Mouse (Mus musculus) urinary bladder, postnatal 14 days (tissue): ENCODE results near the gene Tbc1d10a.

Experiments used
- DNase-seq: peaks from one replicate; pipeline ENCODE4 v3.0.0; 2021; ENCODE audit warnings: low spot score

The Tbc1d10a gene

DNA sequence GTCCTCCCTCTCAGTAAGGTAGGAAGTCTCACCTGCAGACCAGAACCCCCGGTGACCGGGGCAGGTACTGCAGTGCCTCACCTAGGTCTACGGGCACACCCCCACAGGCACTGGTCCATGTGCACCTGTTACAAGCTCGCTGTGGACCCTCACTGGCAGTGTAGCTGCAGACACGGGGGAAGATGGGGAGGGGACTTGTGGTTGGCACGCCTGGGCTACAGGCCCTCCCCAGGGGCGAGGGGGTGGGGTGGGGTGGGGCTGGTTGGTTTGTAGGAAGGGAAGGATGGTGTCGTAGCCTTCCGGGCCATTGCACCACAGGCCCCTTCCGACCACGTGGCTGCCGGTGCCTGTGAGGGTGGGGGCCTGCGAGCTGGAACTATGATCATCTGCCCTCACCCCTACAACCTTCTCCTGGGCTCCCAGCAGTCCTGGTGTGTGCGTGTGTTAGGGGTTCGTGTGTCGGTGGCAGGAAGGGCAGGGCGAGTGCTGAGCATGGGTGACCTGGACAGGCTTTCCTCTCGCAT lies 50.9 kb downstream of the Tbc1d10a start:
- no peak for DNase-seq

DNA sequence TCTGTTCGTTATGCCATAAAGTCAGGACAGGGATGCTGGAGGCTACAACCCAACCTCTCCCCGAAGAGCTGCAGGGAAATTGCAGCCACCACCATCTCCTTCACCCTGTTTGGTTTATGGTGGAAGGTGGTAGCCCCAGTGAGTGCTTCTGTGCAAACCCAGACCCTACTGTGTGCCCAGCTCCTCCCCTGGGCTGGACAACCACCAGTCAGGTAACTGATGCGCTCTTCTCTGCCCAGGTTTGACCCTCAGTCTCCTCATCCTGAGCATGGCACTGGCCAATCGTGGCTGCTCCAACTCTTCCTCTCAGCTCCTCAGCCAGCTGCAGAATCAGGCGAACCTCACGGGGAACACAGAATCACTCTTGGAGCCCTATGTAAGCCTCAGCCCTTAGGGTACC lies 51.6 kb downstream of the Tbc1d10a start:
- no peak for DNase-seq

DNA sequence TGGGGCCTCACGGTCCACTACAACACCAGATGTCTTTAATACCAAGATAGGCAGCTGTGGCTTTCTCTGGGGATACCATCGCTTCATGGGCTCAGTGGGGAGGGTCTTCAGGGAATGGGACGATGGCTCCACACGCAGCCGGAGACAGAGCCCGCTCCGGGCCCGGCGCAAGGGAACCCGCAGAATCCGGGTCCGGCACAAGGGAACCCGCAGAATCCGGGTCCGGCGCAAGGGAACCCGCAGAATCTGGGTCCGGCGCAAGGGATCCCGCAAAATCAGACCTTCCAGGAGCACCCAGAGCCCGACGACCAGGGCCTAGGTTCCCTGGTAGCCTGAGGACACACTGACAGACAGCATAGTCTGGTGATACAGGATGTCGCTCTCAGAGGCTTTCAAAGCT lies 53.1 kb downstream of the Tbc1d10a start:
- no peak for DNase-seq

DNA sequence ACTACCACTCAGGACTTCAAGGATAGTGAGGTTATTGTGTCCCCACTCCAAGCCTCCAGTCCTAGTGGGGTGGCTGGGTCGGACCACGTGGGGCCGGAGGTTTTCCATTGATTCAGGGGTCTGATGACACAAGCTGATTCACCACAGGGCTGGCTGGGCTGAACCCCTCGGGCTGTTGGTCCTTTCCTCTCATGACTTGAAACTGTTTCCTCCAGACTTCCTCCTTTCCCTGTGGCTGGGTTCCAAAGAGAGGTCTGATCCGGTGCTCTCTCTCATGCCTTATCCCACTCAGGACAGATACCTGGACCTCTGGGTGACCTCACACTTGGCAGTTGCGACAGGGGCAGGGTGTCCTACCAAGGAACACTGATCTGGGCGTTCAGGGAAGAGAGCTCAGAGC lies 53.6 kb downstream of the Tbc1d10a start:
- no peak for DNase-seq

DNA sequence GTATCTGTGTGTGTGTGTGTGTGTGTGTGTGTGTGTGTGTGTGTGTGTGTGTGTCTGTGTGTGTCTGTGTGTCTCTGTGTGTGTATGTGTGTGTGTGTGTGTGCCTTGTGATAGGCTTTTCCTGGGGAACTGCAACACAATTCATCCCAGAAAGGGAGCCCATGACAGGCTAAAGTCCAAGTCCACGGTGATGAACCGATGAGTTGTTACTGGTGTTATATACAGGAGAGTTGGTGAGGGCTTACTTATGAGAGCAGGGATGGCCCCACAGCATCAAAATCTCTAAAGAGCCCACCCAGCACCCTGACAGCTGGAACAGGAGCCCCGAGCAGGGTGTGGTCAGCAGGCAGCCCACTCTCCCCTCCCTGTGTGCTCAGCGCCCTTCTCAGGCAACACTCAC lies 54.6 kb downstream of the Tbc1d10a start:
- no peak for DNase-seq

DNA sequence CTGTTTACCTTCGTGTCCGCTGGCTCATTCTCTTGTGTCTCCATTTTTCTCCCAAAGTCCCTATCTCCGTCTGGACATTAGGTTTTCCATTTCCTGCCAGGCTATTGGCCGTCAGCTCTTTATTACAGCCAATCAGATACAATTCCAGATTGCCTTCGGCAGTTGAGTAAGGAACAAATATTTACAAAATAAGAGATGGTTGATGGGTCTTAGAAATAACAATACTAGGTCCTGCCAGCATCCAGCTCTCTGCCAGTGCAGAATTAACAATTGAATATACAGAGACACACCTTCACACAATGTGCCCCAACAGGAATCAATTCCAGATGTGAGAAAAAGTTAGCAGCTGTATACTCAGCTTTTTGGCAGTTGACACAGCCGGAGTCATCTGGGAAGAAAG lies 59.5 kb downstream of the Tbc1d10a start:
- DNase-seq: no peak

DNA sequence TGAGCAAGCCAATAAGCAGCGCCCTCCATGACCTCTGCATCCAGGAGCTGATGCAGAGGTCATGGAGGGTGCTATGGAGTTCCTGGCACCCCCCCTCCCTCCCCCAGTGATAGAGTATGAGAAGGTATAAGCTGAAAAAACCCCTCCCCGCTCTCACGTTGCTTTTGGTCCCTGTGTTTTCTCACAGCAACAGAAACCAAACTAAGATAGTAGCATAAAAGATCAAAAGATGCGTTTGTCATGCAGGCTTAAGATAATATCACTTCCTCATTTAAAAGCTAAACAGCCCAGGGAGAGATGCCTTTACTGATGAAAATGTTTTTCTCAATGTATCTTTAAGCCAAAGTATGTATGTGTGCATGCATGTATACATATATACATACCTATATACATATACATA lies 60.0 kb downstream of the Tbc1d10a start:
- DNase-seq: no peak

DNA sequence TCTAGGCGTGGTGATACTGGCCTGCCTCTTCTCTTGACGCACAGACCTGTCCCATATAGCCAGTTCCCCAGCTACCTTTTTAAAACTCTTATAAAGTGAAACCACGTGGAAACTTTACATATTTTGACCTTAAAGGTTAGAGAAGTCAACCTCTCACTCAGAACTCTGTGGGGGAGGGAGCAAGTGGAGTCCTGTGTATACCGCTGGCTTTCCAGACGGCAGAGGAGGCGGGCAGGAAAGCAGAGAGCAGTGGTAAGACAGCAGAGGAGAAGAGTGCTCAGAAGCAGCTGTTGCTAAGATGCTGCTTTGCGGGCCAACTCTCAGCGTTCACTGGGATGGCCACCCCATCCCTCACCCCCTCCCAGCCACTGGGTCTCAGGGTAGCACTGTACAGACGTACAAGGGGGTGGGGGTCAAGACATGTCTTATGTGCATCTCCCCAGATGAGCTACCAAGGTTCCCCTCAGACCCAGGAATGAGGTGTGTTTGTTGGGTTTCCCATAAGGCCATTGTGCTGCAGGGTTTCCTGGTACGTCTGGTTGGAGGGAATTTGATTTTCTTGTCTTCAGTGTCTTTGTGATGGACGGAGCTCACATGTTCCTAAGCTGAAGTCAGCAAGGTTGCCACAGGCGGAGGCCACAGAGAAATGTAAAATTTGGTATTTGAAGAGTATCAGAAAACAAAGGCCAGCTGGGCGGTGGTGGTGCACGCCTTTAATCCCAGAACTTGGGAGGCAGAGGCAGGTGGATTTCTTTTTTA lies 60.8 kb downstream of the Tbc1d10a start:
- DNase-seq: no peak

DNA sequence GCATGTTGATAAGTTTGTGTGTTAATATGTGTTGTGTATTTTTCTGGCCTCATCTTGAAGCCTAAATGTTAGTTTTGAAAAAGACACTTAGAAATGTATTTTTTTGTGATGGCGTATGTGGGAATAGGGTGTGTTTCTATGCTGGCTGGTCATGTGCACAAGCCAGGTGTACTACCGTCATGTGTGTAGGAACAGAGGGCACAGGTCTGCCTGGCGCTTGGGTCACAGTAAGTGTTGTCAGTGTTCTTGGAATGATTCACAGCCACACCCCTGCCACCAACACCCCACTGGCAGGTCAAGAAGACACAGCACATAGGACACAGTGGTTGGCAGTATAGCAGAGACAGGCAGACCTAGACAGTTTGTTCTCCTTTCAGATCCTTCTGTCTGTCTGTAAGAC lies 62.6 kb downstream of the Tbc1d10a start:
- DNase-seq: no peak

DNA sequence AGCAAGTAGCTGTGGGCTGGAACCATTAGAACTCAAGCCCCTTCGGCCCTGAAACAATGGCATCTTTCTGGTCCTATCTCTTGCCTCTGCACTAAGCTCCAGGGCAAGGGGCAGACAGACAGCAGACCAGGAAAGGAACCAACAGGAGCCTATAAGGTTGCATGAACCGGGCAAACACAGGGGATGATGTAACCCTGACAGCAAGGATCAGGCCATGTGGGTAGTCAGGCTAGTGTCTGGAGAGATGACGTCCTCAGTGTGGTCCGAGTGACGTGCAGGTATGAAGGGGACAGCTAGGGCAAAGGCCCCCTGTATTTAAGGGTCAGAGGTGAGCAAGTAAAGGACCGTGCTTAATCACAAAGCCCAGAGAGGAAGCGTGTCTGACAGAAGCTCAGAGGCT lies 63.7 kb downstream of the Tbc1d10a start:
- DNase-seq: no peak

DNA sequence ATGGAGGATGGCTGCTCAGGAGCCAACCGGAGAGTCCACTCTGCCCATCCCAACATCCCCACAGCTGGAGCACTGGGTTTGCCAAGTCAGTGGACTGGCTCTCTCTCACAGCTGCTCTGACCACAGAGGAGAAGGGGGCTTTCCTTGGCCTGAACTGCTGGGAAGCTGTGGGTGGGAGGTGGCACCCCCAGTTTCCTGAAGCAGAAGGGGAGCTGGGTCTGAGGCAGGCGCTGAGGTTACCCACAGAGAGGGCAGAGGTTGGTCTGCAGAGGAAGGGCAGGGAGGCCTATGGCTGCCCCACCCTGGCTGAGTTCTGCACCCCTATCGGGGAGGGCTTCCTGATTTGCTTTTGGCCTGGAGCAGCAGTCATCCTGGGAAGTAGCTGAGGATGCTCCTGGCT lies 64.8 kb downstream of the Tbc1d10a start:
- no peak for DNase-seq

DNA sequence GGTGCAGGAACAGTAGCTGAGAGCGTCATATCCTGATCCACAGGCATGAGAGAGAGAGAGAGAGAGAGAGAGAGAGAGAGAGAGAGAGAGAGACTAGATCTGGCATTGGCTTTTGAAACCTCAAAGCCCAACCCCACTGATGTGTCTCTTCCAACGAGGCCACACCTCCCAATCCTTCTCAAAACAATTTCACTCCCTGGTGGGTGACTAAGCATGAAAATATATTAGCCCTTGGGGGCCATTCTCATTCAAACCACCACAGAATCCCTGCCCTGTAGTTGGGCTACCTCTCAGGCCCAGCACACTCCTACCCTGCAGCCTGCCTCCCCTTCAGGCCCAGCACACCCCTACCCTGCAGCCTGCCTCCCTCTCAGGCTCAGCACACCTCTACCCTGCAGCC lies 66.3 kb downstream of the Tbc1d10a start:
- DNase-seq: no peak

DNA sequence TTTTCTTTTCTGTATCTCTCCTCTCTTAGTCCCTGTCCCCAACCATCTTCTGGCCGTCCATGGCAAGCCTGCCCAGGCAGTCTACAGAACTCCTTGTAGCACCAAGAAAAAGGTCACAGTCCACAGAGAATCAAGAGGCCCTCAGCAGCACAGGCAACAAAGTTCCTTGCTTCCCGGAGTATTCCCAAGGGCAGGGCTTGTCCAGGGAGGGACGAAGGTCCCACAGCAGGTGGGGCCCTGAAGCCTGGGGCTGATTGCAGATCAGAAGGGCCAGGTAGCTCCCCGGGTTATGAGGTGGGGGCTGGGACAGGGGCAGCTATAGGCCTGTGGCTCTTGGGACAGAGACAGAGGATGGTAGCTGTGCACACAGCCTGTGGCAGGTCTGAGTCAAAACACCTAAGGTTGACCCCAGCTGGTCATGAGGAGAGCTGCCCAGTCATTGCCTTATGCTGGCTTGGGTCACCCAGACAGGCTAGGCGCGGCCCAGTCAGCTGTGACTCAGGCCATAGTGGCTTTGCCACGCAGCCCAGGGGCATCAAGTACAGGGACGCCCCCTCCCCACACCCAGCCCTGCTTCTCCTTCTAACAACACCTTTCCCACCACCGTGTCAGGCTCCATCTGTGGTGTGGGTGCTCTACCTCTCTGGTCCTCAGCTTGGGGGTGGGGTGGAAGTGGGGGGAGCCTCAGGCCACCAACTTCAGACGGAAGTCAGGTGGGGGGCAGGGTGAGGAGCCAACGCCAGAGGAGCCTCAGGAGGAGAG lies 70.4 kb downstream of the Tbc1d10a start, which contains the start of gene Lif:
Lif (plus strand) TSS at position 712 of the 762 bp plus-strand sequence.
- DNase-seq: no peak

DNA sequence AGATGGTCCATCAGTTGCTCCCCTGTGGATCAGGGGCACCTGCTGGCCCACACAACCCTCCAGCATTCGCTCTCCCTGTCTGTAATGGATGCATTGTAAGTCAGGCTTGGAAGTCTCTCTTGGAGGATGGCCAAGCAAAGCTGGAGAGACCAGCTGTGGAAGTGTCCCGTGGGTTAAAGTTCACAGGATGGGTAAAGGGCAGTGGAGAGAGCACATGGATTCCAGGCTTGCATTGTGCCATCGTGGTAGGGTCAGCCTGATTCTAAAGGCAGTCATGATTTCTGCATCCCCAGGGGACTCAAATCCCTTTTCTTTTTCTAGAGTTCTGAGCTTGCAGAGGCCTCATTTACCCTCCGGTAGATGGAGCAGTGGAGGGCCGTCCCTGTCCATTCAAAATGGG lies 71.2 kb downstream of the Tbc1d10a start:
- no peak for DNase-seq

DNA sequence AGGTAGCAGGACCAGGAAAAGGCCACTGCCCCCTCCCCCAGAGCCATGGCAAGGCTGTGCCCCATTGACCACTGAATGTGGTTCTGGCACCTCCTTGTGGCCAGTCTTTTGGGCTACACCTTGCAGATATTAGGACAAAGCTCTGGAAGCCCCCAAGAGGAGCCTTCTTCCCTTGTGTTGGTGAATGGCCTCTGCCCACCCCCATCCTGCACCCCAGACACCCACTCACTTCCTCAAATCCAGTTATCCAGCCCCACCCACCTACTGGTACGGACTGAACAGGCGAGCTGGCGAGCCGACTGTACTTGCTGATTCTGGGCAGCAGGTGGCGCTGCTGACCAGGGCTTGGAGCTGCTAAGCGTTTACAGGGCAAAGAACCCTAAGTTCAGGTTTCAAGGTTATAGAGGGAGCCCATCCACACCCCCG lies 72.1 kb downstream of the Tbc1d10a start:
- peak; percentile 82 for DNase-seq

DNA sequence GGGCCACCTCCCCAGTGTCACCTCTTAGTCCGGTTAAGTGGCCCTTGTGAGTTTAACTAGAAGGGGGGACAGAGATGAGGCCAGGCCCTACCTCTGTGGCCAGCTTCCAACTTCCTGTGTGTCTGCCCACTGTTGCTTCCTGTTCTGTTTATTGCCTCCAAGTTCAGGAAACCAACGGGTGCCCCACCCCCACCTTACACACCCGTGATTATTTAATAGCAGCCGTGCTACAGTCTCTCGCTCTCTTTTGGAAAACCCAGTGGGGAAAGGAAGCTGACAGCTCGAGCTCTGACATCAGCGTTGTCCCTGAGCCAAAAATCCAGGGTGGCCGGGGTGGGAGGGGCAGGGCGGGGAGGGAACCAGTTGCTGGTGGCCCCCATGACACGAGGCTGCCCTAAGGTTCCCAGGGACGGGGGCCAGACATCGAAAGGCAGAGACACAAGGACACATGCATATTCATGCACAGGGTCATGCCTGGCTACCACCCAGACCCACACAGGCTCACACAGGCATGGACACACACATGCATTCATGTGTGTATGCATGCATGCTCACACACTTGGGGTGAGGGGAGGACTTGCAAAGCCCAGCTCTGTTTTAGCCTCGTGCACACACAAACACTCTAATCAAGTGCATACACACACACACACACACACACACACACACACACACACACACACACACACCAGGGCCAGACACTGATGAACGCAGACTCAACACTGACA lies 74.0 kb downstream of the Tbc1d10a start:
- DNase-seq: no peak

DNA sequence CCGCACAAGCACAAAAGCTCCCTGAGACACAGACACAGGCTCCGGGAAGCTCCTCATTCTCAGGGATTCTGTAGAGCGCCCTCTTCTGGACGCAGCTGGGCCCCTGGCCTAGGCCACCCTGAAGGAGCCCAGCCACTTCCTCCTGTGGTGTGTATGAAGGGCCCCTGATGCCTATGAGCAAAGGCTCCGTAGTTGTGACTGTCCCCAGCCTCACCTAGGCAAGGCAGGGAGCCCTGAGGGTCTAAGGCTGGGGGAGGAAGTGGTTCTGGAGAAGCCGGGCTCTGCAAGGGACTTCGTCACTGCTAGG lies 74.6 kb downstream of the Tbc1d10a start:
- DNase-seq: peak; percentile 59

DNA sequence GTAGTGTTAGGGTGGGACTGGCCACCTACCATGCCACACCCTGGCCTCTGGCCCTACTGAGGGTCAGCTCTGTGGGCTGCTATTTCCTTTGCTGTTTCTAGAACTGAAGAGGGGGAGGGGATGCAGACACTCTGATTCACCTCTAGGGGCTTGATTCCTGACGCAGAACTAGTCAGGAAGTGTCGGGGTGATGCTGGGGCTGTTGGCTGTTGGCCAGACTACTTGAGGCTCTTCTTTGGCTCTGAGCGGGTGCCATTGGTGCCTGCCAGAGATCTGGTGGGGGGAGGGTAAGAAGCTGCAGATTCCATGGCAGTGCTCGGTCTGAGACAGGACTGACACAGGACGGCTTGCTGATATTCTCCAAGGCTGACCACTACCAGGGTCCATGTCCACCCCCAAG lies 75.4 kb downstream of the Tbc1d10a start:
- no peak for DNase-seq

DNA sequence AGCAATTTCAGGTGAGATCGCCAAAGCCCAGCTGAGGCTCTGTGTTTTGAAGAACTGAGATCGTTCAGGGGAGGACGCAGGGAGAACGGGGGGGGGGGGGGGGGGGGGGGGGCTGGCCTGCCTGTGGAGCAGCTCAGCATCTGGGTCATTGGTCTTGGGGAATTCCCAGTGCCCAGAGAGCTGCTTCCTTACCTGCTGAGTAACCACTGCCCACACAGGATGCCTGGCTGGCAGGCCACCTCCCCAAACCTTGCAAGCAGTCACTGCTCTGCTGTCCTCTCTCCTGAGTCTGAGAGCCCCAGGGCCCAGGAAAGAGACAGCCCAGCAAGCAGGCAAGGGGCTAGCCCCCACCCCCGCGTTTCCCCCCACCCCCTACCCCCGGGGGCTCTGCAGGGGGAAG lies 76.3 kb downstream of the Tbc1d10a start:
- DNase-seq: no peak

DNA sequence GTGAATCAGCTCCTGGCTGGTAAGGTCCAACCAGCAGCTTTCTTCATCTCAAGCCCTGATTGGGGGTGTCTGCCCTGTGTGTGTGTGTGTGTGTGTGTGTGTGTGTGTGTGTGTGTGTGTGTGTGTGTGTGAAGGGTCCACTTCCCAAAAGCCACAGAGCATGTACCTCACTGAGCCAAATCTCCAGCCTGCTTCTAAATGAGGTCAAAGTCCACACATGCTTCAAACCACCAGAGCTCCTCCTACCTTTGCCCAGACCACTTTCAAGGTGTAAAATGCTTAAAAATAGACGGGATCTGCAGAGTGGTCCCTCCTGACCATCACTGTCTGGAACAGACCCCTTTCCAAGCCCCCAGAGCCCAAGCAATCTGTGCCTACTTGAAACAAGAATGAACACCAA lies 76.7 kb downstream of the Tbc1d10a start:
- no peak for DNase-seq

DNA sequence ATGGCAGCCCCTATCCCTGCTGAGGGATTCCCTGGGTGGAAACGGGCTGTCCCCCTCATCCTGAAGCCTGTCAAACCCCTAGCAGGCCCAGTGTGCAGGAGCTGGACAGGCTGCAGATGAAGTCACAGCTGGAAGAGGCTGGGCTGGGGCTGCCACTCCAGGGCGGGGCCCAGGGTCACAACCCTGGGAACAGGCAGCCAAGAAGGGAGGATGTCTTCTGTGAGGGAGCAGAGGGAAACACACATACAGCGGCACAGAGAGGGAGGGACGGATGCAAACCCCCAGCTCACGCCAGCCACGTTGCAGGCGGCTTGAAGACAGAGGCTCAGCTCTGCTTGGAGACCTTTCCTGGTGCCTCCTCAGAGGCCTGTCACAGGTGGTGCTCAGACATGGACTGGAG lies 77.5 kb downstream of the Tbc1d10a start:
- peak; percentile 65 for DNase-seq
